Mouse (Mus musculus): ENCODE measurements around the gene Il16. TPM values are rescaled to one million over a fixed set of nuclear protein-coding genes. Genes with fewer than 3 reads are reported as not detected.
A peak's percentile ranks its signal among the peaks of the same experiment; 100 is the strongest.
"Not testable (repeated sequence)": the region's sequence is repeated elsewhere in the genome, so short reads cannot be mapped to it uniquely, and the experiment has no call there.

Il16 gene
- total RNA-seq, 2 experiments from 2014 or later: 58.8 to 63.9 TPM

- no peak for DNase-seq
Observed at GRCm38 (mm10) chr7:83735108-83735781, 10.3 kb downstream of the Il16 start.

- no peak for DNase-seq
Observed at GRCm38 (mm10) chr7:83734671-83735082, 10.8 kb downstream of the Il16 start.

DNA sequence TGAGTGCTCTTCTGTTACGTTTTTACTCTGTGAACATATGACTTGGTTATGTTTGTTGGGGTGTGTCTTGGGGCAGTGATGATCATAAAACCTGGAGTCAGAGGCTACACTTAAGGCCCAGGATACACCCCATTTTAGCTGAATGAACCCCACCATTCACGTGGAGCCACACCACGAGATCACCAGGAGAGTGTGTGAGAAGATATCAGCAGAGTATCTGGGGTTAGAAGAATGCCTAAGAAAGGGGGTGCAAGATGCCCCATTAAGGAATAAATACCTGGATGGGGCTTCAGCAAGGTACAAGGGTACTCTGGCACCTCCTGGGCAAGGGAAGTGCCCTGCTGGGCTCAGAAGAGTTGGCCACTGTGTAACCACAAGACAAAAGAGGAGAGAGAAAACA lies 11.3 kb downstream of the Il16 start:
- DNase-seq: no peak

GRCm38 (mm10) chr7:83732781-83733180 lies 12.7 kb downstream of the Il16 start:
- DNase-seq: no peak

- peak; percentile 70 to 77 for DNase-seq
Observed at GRCm38 (mm10) chr7:83731961-83732666, 13.4 kb downstream of the Il16 start.

GRCm38 (mm10) chr7:83731297-83731696 lies 14.2 kb downstream of the Il16 start:
- no peak for DNase-seq

GRCm38 (mm10) chr7:83726936-83727632 lies 18.4 kb downstream of the Il16 start:
- no peak for DNase-seq

GRCm38 (mm10) chr7:83725801-83726200 lies 19.7 kb downstream of the Il16 start:
- DNase-seq: no peak

GRCm38 (mm10) chr7:83724541-83724940 lies 21.0 kb downstream of the Il16 start:
- no peak for DNase-seq

GRCm38 (mm10) chr7:83723954-83724353 lies 21.6 kb downstream of the Il16 start:
- DNase-seq: no peak

GRCm38 (mm10) chr7:83723221-83723620 lies 22.3 kb downstream of the Il16 start:
- DNase-seq: no peak

- no peak for DNase-seq
Observed at GRCm38 (mm10) chr7:83722485-83722884, 23.0 kb downstream of the Il16 start.

DNA sequence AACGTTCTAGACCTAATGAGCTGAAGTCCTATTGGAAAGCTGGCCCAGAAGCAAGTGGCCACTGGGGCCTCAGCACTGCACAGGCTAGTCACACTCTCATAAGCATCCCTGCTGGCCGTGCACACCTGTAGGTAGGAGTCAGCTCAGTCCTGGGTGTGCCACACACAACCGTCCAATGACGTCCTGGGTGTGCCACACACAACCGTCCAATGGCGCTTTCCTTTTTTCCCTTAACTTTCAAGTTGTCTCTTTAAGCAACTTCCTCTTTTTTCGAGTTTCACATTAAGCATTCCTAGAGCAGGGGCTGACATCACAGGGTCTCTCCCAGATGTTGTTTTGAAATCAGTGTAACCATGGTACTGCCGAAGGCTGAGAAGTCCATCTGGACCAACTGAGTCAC lies 25.3 kb downstream of the Il16 start:
- DNase-seq: no peak

GRCm38 (mm10) chr7:83717021-83717725 lies 28.4 kb downstream of the Il16 start:
- DNase-seq: peak in 1 of 2 experiments; percentile 21

DNA sequence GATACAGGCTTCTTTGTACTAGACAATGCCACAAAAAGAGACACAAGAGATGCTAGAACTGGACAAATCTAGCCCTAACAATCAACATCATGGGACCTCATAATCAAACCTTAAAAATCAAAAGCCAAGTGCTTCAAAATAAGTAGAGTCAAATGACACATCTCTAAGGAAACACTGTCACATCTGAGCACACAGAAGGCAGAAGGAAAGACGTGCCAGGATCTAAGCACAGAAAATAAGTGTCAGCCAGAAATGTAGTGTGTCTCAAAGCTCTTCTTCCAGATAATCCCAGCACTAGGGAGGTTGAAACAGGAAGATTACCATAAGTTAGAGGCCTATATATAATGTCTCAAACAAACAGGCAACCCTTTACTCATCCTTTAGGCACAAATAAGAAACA lies 31.9 kb downstream of the Il16 start:
- DNase-seq: no peak

DNA sequence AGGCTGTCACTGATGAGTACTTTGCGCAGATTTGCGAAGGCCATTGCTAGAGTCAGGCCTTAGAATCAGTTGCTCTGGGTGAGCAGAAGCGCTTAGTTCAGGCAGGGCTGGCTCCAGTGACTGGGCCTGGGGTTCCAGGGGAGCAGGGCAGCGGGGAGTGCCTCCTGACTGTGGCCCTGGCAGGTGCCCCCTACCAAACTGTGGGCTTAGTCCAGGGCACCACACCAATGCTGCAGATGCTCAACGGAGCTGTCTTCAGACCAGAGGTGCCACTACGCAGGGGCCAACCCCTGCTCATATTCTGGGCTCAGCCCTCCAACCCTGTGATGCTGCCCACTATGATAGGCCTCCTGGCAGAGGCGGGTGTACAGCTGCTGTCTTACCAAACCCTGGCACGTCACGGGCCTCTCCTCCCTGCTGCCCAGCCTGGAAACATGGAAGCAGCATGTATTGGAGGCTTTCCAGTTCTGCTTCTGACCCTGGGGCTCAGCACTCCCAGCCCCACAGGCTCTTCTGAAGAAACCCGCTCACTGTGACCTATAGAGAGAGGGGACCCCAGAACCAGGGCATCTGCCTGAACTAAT lies 33.8 kb downstream of the Il16 start:
- DNase-seq: not testable (repeated sequence)

GRCm38 (mm10) chr7:83703046-83703775 lies 42.3 kb downstream of the Il16 start:
- no peak for DNase-seq

DNA sequence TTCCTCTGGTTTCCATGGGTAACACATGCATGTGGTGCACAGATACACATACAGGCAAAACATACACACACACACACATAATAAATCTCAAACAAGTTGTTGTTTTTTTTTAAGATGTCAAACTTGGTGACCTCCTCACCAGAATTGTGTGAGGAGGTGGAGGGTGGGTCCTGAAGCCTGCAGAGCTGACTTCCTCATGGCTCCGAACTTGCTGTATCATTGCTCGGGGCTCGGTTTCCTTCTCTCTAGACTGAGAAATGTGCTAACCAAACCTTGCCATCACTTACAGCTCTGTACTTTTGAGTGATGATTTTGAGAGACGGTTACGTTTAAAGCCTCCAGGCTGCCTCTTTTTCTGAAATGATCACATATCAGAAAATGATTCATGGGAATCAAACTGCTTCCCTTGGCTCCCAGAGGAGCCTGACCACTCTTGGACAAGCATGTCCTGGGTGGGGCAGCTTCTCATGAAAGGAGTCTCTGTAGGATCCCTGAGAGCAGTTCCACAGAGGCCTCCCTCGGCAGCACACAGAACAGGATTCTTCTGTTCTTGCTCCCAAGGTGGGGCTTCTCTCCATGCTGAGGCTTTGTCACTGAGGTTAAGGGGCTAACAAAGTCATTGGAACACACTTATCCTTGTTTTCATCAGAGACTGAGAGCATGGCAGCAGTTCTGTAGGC lies 46.3 kb downstream of the Il16 start:
- no peak for DNase-seq

DNA sequence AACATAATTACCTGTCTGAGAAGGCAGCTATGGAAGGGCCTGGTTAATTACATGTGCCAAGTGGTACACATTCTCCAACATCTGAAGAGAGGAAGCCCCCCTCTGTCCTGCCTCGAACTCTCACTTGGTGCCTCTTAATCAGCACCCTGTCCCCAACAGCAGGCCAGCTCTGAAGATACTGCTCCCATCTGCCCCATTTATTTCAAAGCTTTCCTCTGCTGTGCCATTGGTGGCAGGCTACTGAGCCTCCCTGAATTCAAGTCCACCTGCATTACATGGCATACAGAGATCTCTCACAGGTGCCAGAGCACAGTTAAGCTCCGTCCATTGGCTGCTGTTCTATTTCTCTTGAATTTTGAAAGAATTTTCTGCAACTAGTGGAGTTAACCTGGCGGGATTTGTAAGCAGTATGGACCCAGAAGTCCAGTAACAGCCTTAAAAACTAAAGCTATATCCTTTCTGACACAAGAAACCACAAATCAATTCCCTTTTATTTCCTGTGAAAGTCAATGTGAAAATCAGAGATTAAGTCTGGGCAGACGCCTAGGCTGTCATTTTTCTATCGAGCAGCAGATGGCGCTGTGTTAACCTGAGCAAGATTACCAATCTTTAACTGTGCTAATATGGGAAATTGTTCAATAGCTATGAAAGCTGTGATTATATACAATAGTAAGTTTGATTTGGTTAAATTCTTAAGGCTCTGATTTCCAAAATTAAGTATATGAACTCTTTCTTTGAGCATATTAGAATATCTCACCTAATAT lies 49.9 kb downstream of the Il16 start:
- no peak for DNase-seq

GRCm38 (mm10) chr7:83682640-83683274 lies 62.8 kb downstream of the Il16 start:
- DNase-seq: no peak

Data from layer of hippocampus, postnatal 36 days (tissue).